Mouse (Mus musculus) left cerebral cortex, adult 8-10 months (tissue): ENCODE data around the gene Btg3. TPM values are rescaled to one million over a fixed set of nuclear protein-coding genes. Genes with fewer than 3 reads are reported as not detected.

Experiments
- DNase-seq, 2 experiments: peaks; one replicate each; pipeline ENCODE4 v3.0.0; 2022; ENCODE audit warnings: low spot score in 2 of 2
- total RNA-seq, 4 experiments: library from RNA; stranded (reverse); gene quantifications; 2 replicates each; pipeline ENCODE4 v1.2.4; 2022

Gene Btg3
- total RNA-seq, 4 experiments from 2014 or later = 9.3 to 13.5 (median 12.5) TPM

DNA sequence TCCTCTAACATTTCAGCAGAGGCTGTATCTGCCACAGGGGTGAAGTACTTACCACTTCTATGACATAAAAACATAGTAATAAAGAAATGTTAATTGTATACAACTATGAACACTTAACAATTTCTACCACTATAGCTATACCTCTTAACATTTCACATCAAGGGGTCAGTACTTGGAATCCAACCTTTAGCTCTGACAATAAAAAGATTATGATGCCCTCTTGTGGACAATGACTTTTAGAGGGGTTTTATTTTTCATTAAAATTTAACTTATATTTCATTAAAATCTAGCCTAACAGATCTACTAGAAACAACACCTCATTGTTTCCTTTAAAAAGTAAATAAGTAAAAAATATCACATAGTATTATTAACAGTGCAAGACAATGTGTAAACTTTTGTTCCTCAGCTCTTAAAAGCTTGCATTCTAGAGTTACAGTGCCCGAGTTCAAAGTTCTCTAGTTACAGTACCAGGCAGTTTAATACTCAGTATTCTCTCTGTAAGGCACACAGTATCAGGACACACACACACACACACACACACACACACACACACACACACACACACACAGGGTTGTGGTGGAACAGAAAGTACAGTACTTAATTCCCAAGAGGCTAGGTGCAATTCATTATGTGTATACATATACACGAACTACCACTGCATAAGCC, 30.2 kb downstream of the Btg3 start:
- no peak for DNase-seq

DNA sequence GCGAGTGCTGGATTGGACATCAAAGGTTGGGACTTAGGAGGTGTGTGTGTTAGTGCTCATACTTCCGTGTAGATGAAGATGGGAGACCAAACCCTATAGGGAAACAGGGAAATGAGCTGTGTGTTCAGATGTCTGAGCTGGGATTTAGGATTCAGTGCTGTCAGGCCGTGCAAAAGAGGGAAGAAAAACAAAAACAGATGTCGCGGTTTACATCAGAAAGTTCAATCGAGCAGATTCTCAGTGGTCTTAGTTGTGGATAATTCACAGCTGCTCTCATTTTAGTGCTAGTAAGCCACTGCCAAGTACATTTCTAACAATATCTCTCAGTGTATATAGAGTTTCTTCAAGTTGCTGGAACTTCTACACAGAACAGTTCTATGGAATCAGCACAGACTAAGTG, 33.2 kb downstream of the Btg3 start:
- DNase-seq = no peak

DNA sequence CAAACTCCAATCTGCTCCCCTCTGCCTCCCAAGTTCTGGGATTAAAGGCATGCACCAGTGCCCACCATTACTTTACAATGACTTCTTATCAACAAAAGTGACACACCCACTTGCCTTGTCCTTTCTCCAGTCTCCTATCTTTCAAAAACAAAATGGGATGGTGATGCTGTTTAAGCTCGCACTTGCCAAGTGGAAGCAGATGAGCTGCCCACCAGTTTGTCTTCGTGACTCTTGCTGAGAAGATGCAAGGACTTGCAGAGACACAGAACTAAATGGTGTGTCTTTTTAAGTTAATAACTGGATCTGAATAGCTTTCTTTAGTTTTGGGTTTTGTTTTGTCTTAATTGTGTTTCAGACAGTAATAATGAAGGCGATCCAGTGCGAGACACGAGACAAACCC, 34.2 kb downstream of the Btg3 start:
- no peak for DNase-seq

DNA sequence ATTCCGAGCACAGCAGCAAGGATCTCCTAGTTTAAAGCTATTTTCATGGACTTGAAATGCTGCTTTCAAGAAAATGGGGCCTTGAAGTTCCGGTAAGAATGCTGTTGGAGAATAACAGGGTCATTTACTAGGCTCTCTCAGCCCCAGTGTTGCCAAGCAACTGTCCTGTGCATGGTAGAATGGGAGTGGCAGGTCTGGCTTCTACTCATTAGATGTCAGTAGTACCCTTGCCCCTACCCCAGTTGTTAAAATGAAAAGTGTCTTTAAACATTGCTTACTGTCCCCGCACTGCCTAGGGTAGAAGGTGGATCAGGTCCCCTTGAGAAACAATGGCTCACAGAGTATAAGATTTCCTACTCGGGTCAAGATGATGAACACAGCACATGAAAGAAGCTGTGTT, 35.6 kb downstream of the Btg3 start:
- DNase-seq = no peak

DNA sequence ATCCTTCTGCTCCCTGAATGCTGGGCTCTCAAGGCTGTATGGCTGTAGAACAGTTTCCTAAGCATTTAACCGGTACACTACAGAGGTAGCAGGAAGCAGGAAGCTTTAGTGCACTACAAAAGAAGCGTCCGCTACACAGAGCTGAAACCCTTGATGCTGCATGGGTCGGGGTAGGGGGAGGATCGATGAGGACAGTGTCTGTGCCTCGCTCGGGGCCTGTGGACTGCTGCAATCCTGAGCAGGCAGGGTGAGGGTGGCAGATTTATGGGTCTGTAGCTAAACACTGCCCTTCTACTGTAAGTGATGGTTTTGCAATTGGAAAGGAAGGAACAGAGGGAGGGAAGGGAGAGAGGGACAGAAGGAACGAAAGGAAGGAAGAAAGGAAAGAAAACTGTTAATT, 39.8 kb downstream of the Btg3 start:
- no peak for DNase-seq

DNA sequence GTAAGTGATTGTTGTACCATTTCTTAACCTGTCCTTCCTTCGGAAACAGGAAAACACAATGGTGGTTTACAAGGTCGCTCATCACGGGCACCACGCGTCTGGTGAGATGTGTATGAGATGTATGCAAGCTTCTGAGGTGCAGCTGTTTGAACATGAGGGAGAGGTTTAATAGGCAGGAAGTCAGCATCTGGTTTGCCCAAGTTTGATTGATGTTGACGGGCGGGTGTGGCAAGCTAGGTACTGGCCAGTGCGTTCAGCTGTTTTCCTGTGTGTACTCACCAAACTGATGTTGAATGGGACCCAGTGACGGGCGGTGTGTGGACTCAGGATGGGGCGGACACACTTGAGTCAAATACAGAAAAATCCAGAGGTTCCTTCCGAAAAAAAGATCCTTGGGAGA, 49.0 kb downstream of the Btg3 start:
- DNase-seq = no peak

DNA sequence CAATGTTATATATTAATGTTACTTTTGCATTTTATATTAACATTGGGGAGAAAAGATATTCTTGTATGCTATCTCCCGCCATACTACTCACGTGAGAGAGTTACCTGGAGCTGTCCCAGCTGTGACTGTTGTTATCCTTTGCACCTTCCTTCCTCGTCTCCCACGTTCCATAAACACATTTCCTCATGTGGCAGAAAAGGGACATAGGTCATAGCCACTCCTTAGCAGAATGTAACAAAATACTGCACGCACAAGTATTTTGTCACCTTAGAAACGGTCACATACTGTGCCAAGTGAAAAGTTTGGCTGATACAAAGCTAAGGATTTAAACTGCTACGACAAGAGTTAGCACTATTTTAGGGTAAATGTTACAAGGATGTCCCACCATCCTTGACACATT, 49.4 kb downstream of the Btg3 start:
- no peak for DNase-seq

DNA sequence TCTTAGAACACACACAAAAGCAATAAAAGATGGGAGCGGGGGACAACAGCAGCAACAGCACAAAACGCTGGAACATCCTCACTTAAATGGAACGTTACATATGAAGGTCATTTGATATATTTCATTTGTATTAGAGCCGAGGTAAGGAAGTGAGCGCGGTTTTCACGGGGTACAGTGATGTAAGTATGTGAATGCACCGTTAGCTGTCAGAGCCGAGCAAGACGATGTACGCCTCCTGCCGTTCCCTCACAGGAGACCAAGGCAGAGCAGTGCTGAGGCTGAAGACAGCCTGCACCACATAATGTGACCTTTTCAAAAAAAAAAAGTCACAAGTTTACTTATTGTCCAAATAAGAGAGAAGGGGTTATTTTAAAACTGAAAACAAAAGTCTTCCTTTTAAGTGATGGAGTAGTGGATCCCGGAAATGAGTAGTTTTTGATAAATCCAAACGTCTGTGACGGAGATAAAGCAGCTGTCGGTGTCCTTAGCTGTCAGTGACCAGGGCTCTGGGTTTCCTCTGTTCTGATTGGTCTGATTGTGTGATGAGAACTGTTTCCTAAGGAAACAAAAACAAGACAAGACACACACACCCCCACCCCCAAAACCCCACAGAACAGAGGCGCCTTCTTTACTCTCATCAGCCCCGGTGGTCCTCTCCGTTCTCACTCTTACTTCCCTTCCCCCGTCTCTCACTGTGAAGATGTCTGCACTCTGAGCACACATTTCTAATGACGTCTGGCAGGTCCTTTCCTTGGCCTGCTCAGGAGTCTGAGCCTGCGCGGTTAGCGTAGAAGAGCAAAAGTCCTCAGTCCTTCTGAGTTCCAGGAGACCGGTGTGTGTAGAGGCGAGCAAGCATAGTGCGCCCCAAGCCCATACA, 50.8 kb downstream of the Btg3 start:
- DNase-seq = no peak

DNA sequence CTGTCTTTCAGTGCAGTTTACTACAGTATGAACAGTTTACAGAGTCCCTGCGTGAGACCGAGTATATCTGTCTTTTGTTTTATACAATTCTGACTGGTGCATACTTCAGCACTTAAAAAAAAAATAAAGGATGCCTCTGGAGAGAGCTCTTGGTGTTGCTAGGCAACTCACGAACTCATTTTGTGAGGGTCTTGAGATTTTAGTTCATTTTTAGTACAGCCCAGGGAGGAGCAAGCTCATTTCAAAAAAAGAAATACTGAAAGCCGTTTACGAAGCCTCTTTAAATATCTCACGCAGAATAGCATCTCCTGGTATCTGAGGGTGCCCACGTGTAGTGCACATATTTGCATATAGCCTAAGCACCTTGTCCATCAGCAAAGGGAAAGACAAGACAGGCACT, 54.9 kb downstream of the Btg3 start:
- DNase-seq = peak in 1 of 2 experiments; percentile 28

DNA sequence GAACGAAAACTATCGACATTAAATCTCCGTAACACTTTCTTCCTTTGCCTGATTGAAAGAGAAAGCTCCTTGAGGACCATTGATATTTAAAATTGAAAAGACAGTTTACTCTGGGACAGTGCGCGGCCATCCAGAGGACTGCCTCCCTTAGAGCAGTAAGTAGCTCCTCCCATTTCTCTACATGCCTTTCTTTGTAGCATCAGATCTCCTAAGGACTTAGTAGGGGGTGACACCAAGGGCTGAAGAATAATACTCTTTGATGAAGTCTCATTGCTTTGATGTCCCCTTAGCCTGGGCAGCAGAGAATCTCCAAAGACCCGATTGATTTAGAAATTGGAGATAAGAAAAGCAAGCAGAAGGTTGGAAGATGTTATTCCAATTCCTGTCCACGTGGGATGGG, 55.4 kb downstream of the Btg3 start:
- DNase-seq = no peak

DNA sequence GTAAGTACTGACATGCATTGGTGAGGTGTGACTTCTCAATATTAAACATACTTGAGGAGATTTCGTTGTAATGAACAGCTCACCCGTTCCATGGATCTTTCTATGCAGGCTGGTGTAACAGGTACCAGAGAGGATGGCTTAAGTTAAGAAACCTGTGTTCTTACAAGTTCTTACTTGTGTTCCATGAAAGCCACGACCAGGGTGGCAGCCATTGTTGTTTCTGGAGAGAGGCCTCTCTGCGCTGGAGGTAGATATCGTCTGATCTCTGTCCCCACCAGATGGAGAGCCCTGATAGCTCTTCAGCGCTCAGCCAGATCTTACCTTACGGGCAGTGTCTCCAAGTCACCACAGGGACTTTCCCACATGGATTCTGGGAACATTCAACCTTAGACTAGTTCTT, 57.3 kb downstream of the Btg3 start:
- DNase-seq = no peak

DNA sequence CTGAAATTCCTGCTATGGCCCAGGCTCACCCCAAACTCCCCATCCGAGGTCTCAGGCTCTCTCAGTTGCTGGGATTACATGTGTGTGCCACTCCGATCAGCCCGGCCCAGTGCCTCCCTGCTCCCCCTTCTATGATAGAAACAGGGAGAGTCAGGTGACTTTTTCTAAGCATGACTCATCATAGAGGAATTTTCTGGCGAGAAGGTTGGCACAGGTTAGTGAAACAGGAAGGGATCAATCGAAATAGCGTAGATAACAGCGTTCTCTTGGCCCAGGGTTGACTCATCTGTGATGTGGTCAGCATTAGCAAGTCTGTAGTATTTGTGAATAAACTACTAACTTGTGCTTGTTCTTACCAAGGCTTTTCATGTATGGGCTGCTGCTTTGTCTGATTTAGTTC, 59.0 kb downstream of the Btg3 start:
- no peak for DNase-seq

DNA sequence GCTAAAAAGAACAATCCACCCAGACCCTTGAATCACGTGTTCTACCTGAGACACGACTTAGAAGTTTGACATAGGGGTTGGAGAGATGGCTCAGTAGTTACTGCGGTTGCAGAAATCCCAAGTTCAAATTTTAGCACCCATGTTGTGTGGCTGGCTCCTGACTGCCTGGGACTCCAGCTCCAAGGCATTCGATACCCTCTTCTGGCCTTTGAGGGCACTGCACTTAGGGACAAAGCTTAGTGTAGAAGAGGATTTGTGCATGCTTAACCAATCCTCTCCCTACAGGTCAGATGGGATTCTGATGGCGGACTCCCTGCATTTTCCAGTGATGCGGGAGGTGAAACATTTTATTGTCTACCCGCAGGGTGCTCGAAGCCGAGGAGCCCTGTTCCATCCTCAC, 60.1 kb downstream of the Btg3 start:
- DNase-seq = no peak

DNA sequence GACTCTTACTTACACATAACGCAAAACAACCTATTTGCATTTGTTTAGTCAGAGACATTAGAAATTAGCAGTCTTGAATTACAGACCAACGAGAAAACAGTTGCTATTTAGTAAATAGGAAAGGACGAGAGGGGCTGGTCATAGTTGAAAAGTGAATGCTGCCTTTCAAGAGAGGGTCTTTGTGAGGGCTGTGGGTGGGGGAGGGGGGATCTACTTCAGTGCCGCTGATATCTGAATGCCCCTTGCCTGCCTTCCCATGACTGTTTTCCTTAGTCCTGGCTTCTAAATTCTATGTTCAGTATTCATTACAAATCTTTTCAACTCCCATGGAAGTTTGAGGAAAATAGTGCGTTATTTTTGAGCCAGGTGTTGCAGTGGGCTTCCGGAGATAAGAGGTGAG, 63.0 kb downstream of the Btg3 start:
- no peak for DNase-seq

DNA sequence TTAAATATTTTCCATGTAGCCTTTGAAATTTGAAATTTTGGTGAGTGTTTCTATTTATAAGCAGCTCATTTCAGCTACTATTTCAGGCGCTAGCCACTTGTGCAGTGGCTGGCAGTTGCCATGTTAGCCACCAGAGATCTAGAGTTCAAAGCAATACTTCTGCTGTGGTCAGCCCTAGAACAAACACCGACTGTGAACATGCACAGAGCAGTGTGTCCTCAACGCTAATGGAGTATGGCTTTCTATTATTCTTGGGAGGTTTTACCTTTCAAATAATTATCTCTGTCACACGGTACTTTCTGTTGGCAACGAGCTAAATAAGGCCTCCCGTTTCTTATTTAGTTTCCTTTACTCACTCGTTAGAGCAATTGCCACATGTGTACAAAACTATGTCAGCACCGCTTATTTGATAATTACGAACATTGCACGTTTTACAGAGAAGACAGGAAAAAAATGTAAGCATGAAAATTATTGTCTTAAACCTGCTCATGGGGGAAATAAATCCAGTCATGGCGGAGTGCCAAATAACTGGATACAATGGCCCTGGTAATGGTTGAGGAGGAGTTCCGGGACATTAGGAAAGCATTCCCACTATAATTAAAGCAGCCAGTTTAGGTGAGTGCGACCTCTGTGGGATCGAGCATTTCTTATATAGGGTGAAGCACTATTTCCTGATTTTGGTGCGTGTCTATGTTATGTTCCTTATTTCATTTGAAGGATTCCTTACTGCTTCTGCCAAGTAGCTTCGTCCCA, 63.7 kb downstream of the Btg3 start:
- DNase-seq = no peak

DNA sequence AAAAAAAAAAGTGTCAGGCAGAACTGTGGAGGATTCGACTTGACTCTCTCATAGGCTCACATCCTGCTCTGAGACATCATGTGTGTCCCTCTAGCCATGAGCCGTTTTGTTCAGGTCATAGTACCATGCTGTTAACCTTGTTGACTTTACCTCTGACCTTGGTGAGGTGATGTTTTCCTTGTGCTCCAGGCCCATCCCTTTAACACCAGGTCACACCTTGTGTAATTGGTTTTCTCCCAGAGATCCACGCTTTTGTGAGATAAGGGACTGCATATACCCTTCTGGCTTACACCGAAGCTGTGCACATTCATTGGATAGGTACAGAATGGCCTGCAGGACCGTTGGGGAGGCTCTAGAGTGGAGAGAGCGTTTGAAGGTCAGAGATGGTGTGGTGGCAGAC, 67.7 kb downstream of the Btg3 start:
- no peak for DNase-seq

DNA sequence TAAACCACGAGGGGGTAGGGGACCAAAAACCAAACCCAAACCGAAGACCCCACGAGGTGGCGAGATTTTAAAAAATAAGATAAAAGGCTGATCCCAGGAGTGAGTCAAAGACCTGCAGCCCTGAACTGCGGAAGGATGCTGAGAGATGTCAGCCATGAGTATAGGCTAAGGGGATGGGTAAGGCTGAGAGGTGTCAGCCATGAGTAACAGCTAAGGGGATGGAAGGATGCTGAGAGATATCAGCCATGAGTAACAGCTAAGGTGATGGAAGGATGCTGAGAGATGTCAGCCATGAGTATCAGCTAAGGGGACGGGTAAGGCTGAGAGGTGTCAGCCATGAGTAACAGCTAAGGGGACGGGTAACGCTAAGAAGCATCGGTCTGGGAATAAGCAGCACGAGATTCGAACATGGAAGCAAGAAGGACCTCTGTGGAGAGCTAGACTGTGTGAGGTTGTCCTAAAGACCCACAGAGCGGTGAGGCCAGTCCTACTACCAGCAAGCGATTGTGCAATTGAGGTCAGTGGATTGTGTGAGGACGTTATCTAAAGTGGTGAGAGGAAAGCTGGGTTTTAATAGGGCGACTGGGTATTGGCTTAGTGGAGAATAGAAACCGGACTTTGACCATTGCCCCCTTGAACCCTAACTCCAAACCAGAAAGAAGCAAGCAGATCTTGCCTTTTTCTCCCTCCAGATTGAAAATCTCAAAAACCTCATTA, 69.4 kb downstream of the Btg3 start:
- no peak for DNase-seq

DNA sequence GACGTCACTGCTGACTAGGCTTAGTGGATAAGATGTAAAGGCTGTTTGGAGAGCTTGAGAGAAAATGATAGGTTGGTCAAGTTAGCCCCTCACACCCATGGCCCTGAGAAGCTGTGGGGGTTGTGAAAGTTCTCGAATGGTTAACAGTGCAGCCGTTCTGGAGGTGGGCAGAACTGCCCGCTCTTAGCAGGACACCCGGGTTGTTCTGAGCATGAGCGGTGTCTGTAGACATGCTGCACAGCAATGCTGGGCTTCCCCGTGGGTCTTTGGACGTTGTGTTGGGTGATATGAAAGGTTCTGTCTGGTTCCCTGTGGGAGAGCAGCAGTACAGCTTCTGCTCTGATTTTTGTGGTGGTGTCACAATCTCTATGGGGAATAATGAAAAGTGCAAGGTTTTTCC, 70.4 kb downstream of the Btg3 start:
- no peak for DNase-seq

DNA sequence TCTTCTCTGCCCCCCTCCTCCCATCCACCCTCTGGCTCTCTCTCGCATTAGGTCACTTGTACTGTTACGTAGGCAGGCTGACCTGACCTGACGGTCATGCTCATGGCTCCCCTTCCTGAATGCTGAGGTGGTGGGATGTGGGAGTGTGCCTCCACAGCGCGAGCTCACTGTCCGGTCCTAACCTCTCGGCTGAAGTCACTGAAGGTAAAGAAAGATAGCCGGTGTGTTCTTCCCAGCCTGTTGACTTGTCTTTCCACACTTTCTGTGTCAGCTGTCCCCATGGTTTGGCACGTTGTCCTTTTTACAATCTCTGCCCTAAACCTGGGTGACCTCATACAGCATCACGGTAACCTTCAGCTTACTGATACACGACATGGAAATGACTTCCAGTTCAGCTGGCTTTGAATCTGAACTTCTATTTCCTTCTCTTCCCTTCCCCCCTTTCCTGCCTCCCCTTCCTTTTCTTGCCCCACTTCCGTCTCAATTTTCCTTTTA, 71.3 kb downstream of the Btg3 start:
- no peak for DNase-seq

DNA sequence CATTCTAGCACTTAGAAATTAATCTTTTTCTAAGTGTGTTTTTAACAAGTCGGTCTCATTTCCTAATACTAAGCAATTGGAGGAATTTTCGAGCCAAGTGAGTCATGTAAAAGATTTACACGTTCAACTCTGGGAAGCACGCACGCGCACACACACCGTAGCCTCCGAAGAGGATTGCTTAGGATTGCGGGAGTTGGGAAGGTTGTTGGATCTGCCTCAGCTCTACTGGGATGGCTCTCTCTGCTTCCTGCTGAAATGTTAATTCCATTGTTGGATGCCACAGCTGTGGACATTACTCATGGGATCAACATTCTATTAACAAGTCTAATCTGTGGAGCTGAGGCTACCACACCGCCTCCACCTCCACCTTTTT, 74.3 kb downstream of the Btg3 start:
- DNase-seq = no peak

DNA sequence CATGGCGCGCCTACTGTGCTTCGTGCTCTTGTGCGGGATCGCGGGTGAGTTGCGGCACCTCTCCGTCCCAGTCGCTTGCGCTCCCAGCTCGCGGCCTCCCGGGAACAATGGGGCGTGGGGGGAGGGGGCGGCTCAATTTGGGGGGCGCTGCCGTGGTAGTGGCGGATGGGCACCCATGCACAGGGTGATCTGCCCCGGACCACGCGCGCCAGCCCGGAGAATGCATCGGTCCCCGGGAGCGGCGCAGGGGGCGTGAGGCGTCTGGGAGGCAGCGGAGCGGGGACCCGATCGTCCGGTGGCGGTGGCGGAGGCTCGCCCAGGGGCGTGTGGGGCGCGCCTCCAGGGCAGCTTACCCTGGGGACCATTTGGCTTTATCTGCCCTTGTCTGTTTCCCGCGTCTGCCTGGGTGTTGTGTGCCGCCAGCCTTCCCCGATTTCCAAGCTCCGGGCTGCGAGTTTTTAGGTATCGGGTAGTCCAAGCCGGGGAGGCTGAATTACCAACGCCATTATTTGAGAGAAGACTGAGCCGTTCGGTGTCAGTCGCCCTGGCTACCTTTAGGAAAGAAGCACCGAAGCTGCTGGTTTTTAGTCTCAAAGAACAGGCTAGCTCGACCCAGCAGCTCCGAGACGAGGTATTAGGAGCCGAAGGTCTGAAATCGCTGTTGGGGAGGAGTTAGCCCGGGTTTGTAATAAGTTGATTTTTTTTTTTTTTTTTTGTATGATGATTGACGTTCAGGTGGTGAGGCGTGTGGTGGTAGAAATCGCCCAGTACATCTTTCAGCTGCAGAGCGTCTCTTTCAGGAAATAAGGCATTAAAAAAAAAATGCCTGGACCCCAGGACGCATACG, 74.9 kb downstream of the Btg3 start:
- DNase-seq = no peak
